Mouse (Mus musculus): ENCODE measurements around the gene Ccnjl.

Ccnjl gene

GRCm38 (mm10) chr11:43528683-43529499, at the start of gene Ccnjl:
Gene Ccnjl (plus strand): TSS chr11:43528784.
- DNase-seq (ENCODE audit: extremely low read depth, low read depth), result no peak

GRCm38 (mm10) chr11:43479376-43479775, 49.2 kb upstream of the Ccnjl start:
- no peak for DNase-seq (ENCODE audit: extremely low read depth, low read depth)

GRCm38 (mm10) chr11:43480561-43480960, 48.0 kb upstream of the Ccnjl start:
- no peak for DNase-seq (ENCODE audit: extremely low read depth, low read depth)

- no peak for DNase-seq (ENCODE audit: extremely low read depth, low read depth)
Observed at GRCm38 (mm10) chr11:43481672-43482522, 46.7 kb upstream of the Ccnjl start.

- DNase-seq (ENCODE audit: extremely low read depth, low read depth), result no peak
Observed at GRCm38 (mm10) chr11:43483122-43483792, 45.3 kb upstream of the Ccnjl start.

GRCm38 (mm10) chr11:43484057-43484456, 44.5 kb upstream of the Ccnjl start:
- no peak for DNase-seq (ENCODE audit: extremely low read depth, low read depth)

GRCm38 (mm10) chr11:43484652-43485051, 43.9 kb upstream of the Ccnjl start:
- DNase-seq (ENCODE audit: extremely low read depth, low read depth), result no peak

- DNase-seq (ENCODE audit: extremely low read depth, low read depth), result no peak
Observed at GRCm38 (mm10) chr11:43485855-43486254, 42.7 kb upstream of the Ccnjl start.

GRCm38 (mm10) chr11:43492663-43493062, 35.9 kb upstream of the Ccnjl start:
- peak; percentile 24 for DNase-seq (ENCODE audit: extremely low read depth, low read depth)

GRCm38 (mm10) chr11:43493815-43494409, 34.7 kb upstream of the Ccnjl start:
- DNase-seq (ENCODE audit: extremely low read depth, low read depth), result peak; percentile 25

- DNase-seq (ENCODE audit: extremely low read depth, low read depth), result no peak
Observed at GRCm38 (mm10) chr11:43495037-43495436, 33.5 kb upstream of the Ccnjl start.

GRCm38 (mm10) chr11:43495532-43495931, 33.1 kb upstream of the Ccnjl start:
- peak; percentile 67 for DNase-seq (ENCODE audit: extremely low read depth, low read depth)

- no peak for DNase-seq (ENCODE audit: extremely low read depth, low read depth)
Observed at GRCm38 (mm10) chr11:43501256-43501655, 27.3 kb upstream of the Ccnjl start.

GRCm38 (mm10) chr11:43505188-43505587, 23.4 kb upstream of the Ccnjl start:
- no peak for DNase-seq (ENCODE audit: extremely low read depth, low read depth)

GRCm38 (mm10) chr11:43507976-43508375, 20.6 kb upstream of the Ccnjl start:
- DNase-seq (ENCODE audit: extremely low read depth, low read depth), result no peak

- no peak for DNase-seq (ENCODE audit: extremely low read depth, low read depth)
Observed at GRCm38 (mm10) chr11:43509878-43510277, 18.7 kb upstream of the Ccnjl start.

- no peak for DNase-seq (ENCODE audit: extremely low read depth, low read depth)
Observed at GRCm38 (mm10) chr11:43512661-43513190, 15.9 kb upstream of the Ccnjl start.

GRCm38 (mm10) chr11:43516344-43517021, 12.1 kb upstream of the Ccnjl start:
- DNase-seq (ENCODE audit: extremely low read depth, low read depth), result no peak

GRCm38 (mm10) chr11:43517641-43518040, 10.9 kb upstream of the Ccnjl start:
- no peak for DNase-seq (ENCODE audit: extremely low read depth, low read depth)

- DNase-seq (ENCODE audit: extremely low read depth, low read depth), result no peak
Observed at GRCm38 (mm10) chr11:43518086-43518485, 10.5 kb upstream of the Ccnjl start.

GRCm38 (mm10) chr11:43518821-43519220, 9.8 kb upstream of the Ccnjl start:
- DNase-seq (ENCODE audit: extremely low read depth, low read depth), result no peak
